Mouse (Mus musculus): ENCODE data around the gene Tfrc. TPM values are rescaled to one million over a fixed set of nuclear protein-coding genes. Genes with fewer than 3 reads are reported as not detected.
A peak's percentile ranks its signal among the peaks of the same experiment; 100 is the strongest.

The Tfrc gene
- polyA plus RNA-seq, 1 experiment from 2014 or later, result 50.0 TPM

- H3K27me3 ChIP-seq (replicated peaks; ENCODE audit: low read depth, poor library complexity, severe bottlenecking), result no peaks in the 10 kb centered on the region
- no peak overlapping the region for H3K27ac ChIP-seq (replicated peaks)
- DNase-seq (ENCODE audit: low spot score), result no peak
- peaks cover 5% of the 10 kb centered on the region for H3K4me1 ChIP-seq
- H3K9me3 ChIP-seq, result no peaks in the 10 kb centered on the region
- 89% methylated on average over 10 of the region's 10 CpGs for WGBS
- no peak overlapping the region for H3K4me3 ChIP-seq
- no peaks in the 10 kb centered on the region for H3K36me3 ChIP-seq (replicated peaks)
Measured at GRCm38 (mm10) chr16:32595142-32595855, 13.4 kb upstream of the Tfrc start.

- Histone ChIP-seq H3K9me3 (no peaks in the 10 kb centered on the region), H3K27me3 (replicated peaks; ENCODE audit: low read depth, poor library complexity, severe bottlenecking) (no peaks in the 10 kb centered on the region), H3K4me1 (peaks cover 5% of the 10 kb centered on the region), H3K36me3 (replicated peaks) (no peaks in the 10 kb centered on the region), H3K4me3 (no peak overlapping the region), H3K27ac (replicated peaks) (no peak overlapping the region)
- 49% methylated on average over 4 of the region's 4 CpGs for WGBS
- no peak for DNase-seq (ENCODE audit: low spot score)
Measured at GRCm38 (mm10) chr16:32597909-32598381, 10.8 kb upstream of the Tfrc start.

- Histone ChIP-seq H3K27me3 (replicated peaks; ENCODE audit: low read depth, poor library complexity, severe bottlenecking) (no peaks in the 10 kb centered on the region), H3K9me3 (no peaks in the 10 kb centered on the region), H3K4me3 (no peak overlapping the region), H3K36me3 (replicated peaks) (no peaks in the 10 kb centered on the region), H3K4me1 (peaks cover 5% of the 10 kb centered on the region), H3K27ac (replicated peaks) (no peak overlapping the region)
- 93% methylated on average over 1 of the region's 1 CpGs for WGBS
- no peak for DNase-seq (ENCODE audit: low spot score)
Measured at GRCm38 (mm10) chr16:32599151-32599550, 9.6 kb upstream of the Tfrc start.

GRCm38 (mm10) chr16:32602193-32602685, 6.5 kb upstream of the Tfrc start:
- H3K27ac ChIP-seq (replicated peaks), result no peak overlapping the region
- no peaks in the 10 kb centered on the region for H3K9me3 ChIP-seq
- peaks cover 5% of the 10 kb centered on the region for H3K4me1 ChIP-seq
- 72% methylated on average over 3 of the region's 3 CpGs for WGBS
- H3K27me3 ChIP-seq (replicated peaks; ENCODE audit: low read depth, poor library complexity, severe bottlenecking), result 0 out of 2 replicates have a peak, but pooled peaks cover 6% of the 10 kb centered on the region
- H3K36me3 ChIP-seq (replicated peaks), result no peaks in the 10 kb centered on the region
- DNase-seq (ENCODE audit: low spot score), result no peak
- H3K4me3 ChIP-seq, result no peak overlapping the region

- H3K9me3 ChIP-seq, result no peaks in the 10 kb centered on the region
- H3K4me3 ChIP-seq, result no peak overlapping the region
- peaks cover 22% of the 10 kb centered on the region for H3K4me1 ChIP-seq
- no peak for DNase-seq (ENCODE audit: low spot score)
- H3K36me3 ChIP-seq (replicated peaks), result no peaks in the 10 kb centered on the region
- 0 out of 2 replicates have a peak, but pooled peaks cover 13% of the 10 kb centered on the region for H3K27me3 ChIP-seq (replicated peaks; ENCODE audit: low read depth, poor library complexity, severe bottlenecking)
- peak overlapping the region; percentile 95; the same call in 1 of the 2 replicates for H3K27ac ChIP-seq (replicated peaks)
- 62% methylated on average over 7 of the region's 7 CpGs for whole genome bisulfite sequencing
Measured at GRCm38 (mm10) chr16:32607562-32608343, 967 bp upstream of the Tfrc start.

DNA sequence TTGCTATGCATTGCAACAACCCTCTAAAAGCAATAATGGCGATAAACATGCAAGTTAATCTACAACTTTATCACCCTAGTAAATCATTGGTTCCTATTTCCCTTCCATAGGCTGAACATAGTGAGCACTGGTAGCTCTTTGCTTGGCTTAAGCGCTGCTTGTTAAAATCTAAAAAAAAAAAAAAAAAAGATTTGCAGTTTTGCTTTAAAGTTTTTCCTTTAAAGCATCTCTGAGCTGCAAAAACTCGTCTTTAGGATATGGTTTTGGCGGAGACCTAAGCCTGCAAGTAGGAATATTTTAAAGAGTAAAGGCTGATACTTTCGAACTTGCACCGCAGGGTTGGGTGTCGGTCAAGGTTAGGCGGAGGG, 392 bp upstream of the Tfrc start:
- 11% methylated on average over 8 of the region's 8 CpGs for WGBS
- H3K9me3 ChIP-seq, result no peaks in the 10 kb centered on the region
- no peak for DNase-seq (ENCODE audit: low spot score)
- peaks cover 22% of the 10 kb centered on the region for H3K4me1 ChIP-seq
- H3K27ac ChIP-seq (replicated peaks), result peak overlapping the region; percentile 95
- H3K36me3 ChIP-seq (replicated peaks), result no peaks in the 10 kb centered on the region
- 0 out of 2 replicates have a peak, but pooled peaks cover 13% of the 10 kb centered on the region for H3K27me3 ChIP-seq (replicated peaks; ENCODE audit: low read depth, poor library complexity, severe bottlenecking)
- H3K4me3 ChIP-seq, result peak overlapping the region; percentile 91

DNA sequence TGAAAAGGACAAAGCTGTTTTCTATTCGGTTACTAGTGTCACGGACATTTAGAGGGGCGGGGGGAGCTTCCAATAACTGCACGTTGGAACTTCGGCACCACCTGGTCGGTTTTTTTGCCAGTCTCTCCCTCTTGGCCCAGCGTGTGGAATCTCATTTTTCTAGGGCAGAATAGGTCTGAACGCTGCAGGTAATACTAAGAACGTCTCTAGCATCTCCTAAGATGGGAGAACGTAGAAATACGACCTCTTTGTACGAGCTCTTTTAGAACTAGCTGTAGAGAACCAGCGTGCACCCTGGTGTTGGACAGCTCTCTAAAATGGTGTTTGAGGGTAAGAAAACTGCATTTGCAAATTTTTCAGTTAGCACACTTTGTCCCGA, 670 bp downstream of the Tfrc start:
- 0 out of 2 replicates have a peak, but pooled peaks cover 13% of the 10 kb centered on the region for H3K27me3 ChIP-seq (replicated peaks; ENCODE audit: low read depth, poor library complexity, severe bottlenecking)
- H3K4me1 ChIP-seq, result peaks cover 22% of the 10 kb centered on the region
- under 1% methylated on average over 14 of the region's 14 CpGs for WGBS
- H3K27ac ChIP-seq (replicated peaks), result peak overlapping the region; percentile 95
- H3K4me3 ChIP-seq, result peak overlapping the region; percentile 91
- DNase-seq (ENCODE audit: low spot score), result no peak
- peaks cover 9% of the 10 kb centered on the region for H3K36me3 ChIP-seq (replicated peaks)
- no peaks in the 10 kb centered on the region for H3K9me3 ChIP-seq

DNA sequence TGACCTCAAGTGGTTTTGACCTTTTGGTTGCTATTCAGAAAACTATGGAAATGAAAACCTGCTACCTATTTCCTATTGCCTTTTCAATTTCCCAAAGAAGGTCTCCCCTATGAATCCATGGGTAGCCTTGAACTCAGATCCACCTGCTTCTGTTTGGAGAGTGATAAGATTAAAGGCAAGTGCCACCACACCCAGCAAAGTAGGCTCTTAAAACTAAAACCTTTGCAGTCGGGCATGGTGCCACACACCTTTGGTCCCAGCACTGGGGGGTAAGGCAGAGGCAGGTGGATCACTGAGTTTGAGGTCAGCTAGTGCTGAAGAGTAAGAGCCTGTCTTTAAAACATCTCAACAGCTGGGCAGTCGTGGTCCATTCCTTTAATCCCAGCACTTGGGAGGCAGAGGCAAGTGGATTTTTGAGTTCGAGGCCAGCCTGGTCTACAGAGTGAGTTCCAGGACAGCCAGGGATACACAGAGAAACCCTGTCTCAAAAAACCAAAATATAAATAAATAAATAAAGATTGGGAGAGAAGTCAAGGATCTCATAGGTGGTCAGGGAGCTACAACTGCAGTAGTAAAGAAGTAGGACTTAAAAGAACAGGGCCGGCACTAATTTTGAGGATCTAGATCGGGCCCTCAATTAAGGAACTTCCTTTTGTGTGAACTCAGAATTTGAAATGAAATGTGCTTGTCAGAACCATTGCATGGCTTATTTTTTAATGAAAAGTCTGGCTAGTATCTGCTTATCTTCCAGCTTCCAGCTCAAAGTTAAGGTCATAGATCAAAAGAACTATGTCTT, 1.9 kb downstream of the Tfrc start:
- H3K27ac ChIP-seq (replicated peaks), result no peak overlapping the region
- no peaks in the 10 kb centered on the region for H3K9me3 ChIP-seq
- H3K27me3 ChIP-seq (replicated peaks; ENCODE audit: low read depth, poor library complexity, severe bottlenecking), result 0 out of 2 replicates have a peak, but pooled peaks cover 7% of the 10 kb centered on the region
- H3K4me1 ChIP-seq, result peaks cover 22% of the 10 kb centered on the region
- WGBS, result 77% methylated on average over 5 of the region's 5 CpGs
- H3K4me3 ChIP-seq, result peak overlapping the region; percentile 91
- peaks cover 22% of the 10 kb centered on the region for H3K36me3 ChIP-seq (replicated peaks)
- no peak for DNase-seq (ENCODE audit: low spot score)

DNA sequence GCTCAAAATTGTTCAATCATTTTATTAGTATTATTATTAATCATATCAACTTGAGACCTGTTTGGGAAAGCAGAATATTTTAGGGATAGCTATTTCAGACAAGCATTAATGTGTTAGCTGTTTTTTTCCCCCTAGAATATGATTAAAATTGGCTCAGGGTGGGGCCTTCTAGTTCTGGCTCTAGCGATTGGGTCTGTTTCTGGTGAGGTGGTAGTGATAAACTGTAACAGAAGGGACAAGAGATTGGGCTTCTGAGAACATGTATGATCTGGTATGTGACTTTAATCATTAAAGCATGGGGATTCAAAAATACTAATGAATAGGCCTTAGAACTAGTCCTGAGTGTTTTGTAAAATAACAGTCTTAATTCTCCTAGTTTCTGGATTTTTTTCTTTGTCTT, 3.3 kb downstream of the Tfrc start:
- no peaks in the 10 kb centered on the region for H3K9me3 ChIP-seq
- H3K27ac ChIP-seq (replicated peaks), result no peak overlapping the region

GRCm38 (mm10) chr16:32613269-32613834, 4.6 kb downstream of the Tfrc start:
- DNase-seq (ENCODE audit: low spot score), result no peak
- Histone ChIP-seq H3K36me3 (replicated peaks) (peaks cover 49% of the 10 kb centered on the region), H3K4me3 (no peak overlapping the region), H3K27ac (replicated peaks) (no peak overlapping the region), H3K4me1 (peaks cover 17% of the 10 kb centered on the region), H3K27me3 (replicated peaks; ENCODE audit: low read depth, poor library complexity, severe bottlenecking) (no peaks in the 10 kb centered on the region), H3K9me3 (no peaks in the 10 kb centered on the region)
- 81% methylated on average over 3 of the region's 3 CpGs for WGBS

More for the DNA sequence above, 3.3 kb downstream of the Tfrc start:
- H3K4me3 ChIP-seq, result no peak overlapping the region
- WGBS, result 91% methylated on average over 1 of the region's 1 CpGs
- H3K4me1 ChIP-seq, result peaks cover 22% of the 10 kb centered on the region
- peaks cover 36% of the 10 kb centered on the region for H3K36me3 ChIP-seq (replicated peaks)
- 0 out of 2 replicates have a peak, but pooled peaks cover 6% of the 10 kb centered on the region for H3K27me3 ChIP-seq (replicated peaks; ENCODE audit: low read depth, poor library complexity, severe bottlenecking)
- no peak for DNase-seq (ENCODE audit: low spot score)

- 66% methylated on average over 4 of the region's 4 CpGs for WGBS
- no peak for DNase-seq (ENCODE audit: low spot score)
- Histone ChIP-seq H3K36me3 (replicated peaks) (peaks cover 56% of the 10 kb centered on the region), H3K27ac (replicated peaks) (no peak overlapping the region), H3K9me3 (no peaks in the 10 kb centered on the region), H3K4me3 (no peak overlapping the region), H3K4me1 (peaks cover 13% of the 10 kb centered on the region), H3K27me3 (replicated peaks; ENCODE audit: low read depth, poor library complexity, severe bottlenecking) (no peaks in the 10 kb centered on the region)
Measured at GRCm38 (mm10) chr16:32614047-32614446, 5.3 kb downstream of the Tfrc start.

- Histone ChIP-seq H3K4me1 (no peaks in the 10 kb centered on the region), H3K27me3 (replicated peaks; ENCODE audit: low read depth, poor library complexity, severe bottlenecking) (no peaks in the 10 kb centered on the region), H3K27ac (replicated peaks) (no peak overlapping the region), H3K4me3 (no peak overlapping the region), H3K36me3 (replicated peaks) (peaks cover 98% of the 10 kb centered on the region), H3K9me3 (no peaks in the 10 kb centered on the region)
- no peak for DNase-seq (ENCODE audit: low spot score)
- WGBS, result 97% methylated on average over 1 of the region's 1 CpGs
Measured at GRCm38 (mm10) chr16:32618946-32619345, 10.2 kb downstream of the Tfrc start.
